Mouse (Mus musculus): ENCODE data around the gene Nlrp6. TPM values are rescaled to one million over a fixed set of nuclear protein-coding genes. Genes with fewer than 3 reads are reported as not detected.
A peak's percentile ranks its signal among the peaks of the same experiment; 100 is the strongest.
"Not testable (repeated sequence)": the region's sequence is repeated elsewhere in the genome, so short reads cannot be mapped to it uniquely, and the experiment has no call there.

Nlrp6 gene
- polyA plus RNA-seq, 1 experiment from 2014 or later, result 0.20 TPM

DNA sequence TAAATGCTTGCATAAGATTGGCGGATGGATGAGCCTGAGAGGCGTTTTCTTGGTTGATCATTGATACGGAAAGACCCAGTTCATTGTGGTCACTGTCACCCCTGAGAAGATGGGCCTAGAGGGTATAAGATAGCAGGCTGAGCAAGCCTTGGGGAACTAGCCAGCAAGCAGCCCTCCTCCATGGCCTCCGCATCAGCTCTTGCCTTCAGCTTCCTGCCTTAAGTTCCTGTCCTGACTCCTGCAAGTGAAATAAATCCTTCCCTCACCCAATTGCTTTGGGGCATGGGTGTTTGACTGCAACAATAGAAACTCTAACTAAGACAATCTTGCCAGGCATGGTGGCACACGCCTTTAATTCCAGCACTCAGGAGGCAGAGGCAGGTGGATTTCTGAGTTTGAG, 39.3 kb downstream of the Nlrp6 start:
- WGBS, result 76% methylated on average over 5 of the region's 5 CpGs
- H3K4me2 ChIP-seq, result no peak overlapping the region
- H3K4me1 ChIP-seq, result peaks cover 8% of the 10 kb centered on the region
- no peaks in the 10 kb centered on the region for H3K9me3 ChIP-seq
- no peak overlapping the region for H3K9ac ChIP-seq
- H3K27ac ChIP-seq (replicated peaks), result no peak overlapping the region
- ATAC-seq (ENCODE audit: extremely low read depth, insufficient number of reproducible peaks, low FRiP score, low TSS enrichment), result no peak
- H3K27me3 ChIP-seq (replicated peaks), result peaks cover 17% of the 10 kb centered on the region
- H3K4me3 ChIP-seq, result no peak overlapping the region
- no peaks in the 10 kb centered on the region for H3K36me3 ChIP-seq

GRCm38 (mm10) chr7:140961416-140961815, 40.7 kb downstream of the Nlrp6 start:
- WGBS, result 53% methylated on average over 2 of the region's 2 CpGs
- Histone ChIP-seq H3K36me3 (no peaks in the 10 kb centered on the region), H3K9ac (no peak overlapping the region), H3K9me3 (no peaks in the 10 kb centered on the region), H3K27me3 (replicated peaks) (peaks cover 20% of the 10 kb centered on the region), H3K4me3 (no peak overlapping the region), H3K4me1 (peaks cover 2% of the 10 kb centered on the region), H3K27ac (replicated peaks) (no peak overlapping the region), H3K4me2 (no peak overlapping the region)
- no peak for ATAC-seq (ENCODE audit: extremely low read depth, insufficient number of reproducible peaks, low FRiP score, low TSS enrichment)

- no peaks in the 10 kb centered on the region for H3K9me3 ChIP-seq
- no peak overlapping the region for H3K27ac ChIP-seq (replicated peaks)
- no peak overlapping the region for H3K9ac ChIP-seq
- H3K36me3 ChIP-seq, result no peaks in the 10 kb centered on the region
- H3K4me2 ChIP-seq, result no peak overlapping the region
- 68% methylated on average over 2 of the region's 2 CpGs for WGBS
- ATAC-seq (ENCODE audit: extremely low read depth, insufficient number of reproducible peaks, low FRiP score, low TSS enrichment), result no peak
- H3K4me1 ChIP-seq, result no peaks in the 10 kb centered on the region; the same call in 1 of the 2 replicates
- peaks cover 32% of the 10 kb centered on the region for H3K27me3 ChIP-seq (replicated peaks)
- no peak overlapping the region for H3K4me3 ChIP-seq
These were observed 42.0 kb downstream of the Nlrp6 start for GRCm38 (mm10) chr7:140962733-140963132.

DNA sequence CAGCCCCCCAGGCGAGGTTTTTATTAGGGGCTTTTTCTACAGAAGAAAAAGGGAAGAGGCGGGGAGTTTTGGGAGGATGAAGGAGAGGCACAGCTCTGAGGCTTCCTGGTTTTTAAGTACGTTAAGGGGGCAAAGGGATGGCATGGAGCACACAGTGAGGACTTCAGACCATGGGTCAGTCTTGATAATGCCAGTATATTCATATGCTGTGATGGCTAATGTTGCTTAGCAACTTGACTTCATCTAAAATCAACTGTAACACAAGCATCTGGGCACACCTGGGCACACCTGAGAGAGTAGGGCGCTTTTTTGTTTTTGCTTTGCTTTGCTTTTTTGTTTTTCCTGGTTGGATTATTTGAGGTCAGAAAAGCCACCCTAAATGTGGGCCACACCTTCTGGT, 46.2 kb downstream of the Nlrp6 start, which contains the start of gene Ifitm1:
Ifitm1 (plus strand) TSS at position 301 of the 400 bp plus-strand sequence.
- no peaks in the 10 kb centered on the region for H3K36me3 ChIP-seq
- peaks cover 13% of the 10 kb centered on the region for H3K4me1 ChIP-seq
- ATAC-seq (ENCODE audit: extremely low read depth, insufficient number of reproducible peaks, low FRiP score, low TSS enrichment), result no peak
- no peak within 1 kb of the TSS for H3K27ac ChIP-seq (replicated peaks)
- 72% methylated on average over 4 of the region's 4 CpGs for WGBS
- H3K4me3 ChIP-seq, result no peak within 1 kb of the TSS
- no peak within 1 kb of the TSS for H3K4me2 ChIP-seq
- no peaks in the 10 kb centered on the region for H3K9me3 ChIP-seq
- no peak within 1 kb of the TSS for H3K9ac ChIP-seq
- peaks cover 49% of the 10 kb centered on the region for H3K27me3 ChIP-seq (replicated peaks)

GRCm38 (mm10) chr7:140967862-140968591, 47.3 kb downstream of the Nlrp6 start:
- Histone ChIP-seq H3K27me3 (replicated peaks) (peaks cover 55% of the 10 kb centered on the region), H3K9me3 (no peaks in the 10 kb centered on the region), H3K9ac (no peak overlapping the region), H3K4me1 (peaks cover 13% of the 10 kb centered on the region), H3K36me3 (no peaks in the 10 kb centered on the region), H3K4me2 (no peak overlapping the region), H3K4me3 (no peak overlapping the region), H3K27ac (replicated peaks) (no peak overlapping the region)
- ATAC-seq (ENCODE audit: extremely low read depth, insufficient number of reproducible peaks, low FRiP score, low TSS enrichment), result no peak; the same call in 1 of the 2 replicates
- WGBS, result 12% methylated on average over 14 of the region's 14 CpGs

DNA sequence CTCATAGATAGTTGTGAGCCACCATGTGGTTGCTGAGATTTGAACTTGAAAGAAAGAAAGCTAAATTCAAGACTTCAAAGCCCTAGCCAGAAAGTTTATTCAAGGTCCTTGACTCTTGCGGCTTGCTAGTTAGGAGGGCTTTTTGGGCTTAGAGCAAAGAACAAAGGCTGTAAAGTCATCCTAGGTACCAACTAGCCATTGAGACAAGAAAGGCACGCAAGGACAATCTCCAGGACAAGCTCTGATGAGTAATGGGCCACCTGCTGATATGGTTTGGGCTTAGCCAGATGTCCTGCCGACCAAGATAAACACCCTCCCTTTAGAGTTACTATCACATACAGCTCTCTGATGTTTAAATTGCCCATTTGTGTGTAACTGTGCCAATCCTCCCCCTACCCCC, 48.0 kb downstream of the Nlrp6 start:
- Histone ChIP-seq H3K27me3 (replicated peaks) (peaks cover 62% of the 10 kb centered on the region), H3K4me1 (peaks cover 13% of the 10 kb centered on the region)
- 7% methylated on average over 3 of the region's 3 CpGs for WGBS
- not testable (repeated sequence) for ATAC-seq (ENCODE audit: extremely low read depth, insufficient number of reproducible peaks, low FRiP score, low TSS enrichment); H3K9me3 ChIP-seq; H3K9ac ChIP-seq; H3K27ac ChIP-seq (replicated peaks); H3K4me2 ChIP-seq; H3K36me3 ChIP-seq; H3K4me3 ChIP-seq

DNA sequence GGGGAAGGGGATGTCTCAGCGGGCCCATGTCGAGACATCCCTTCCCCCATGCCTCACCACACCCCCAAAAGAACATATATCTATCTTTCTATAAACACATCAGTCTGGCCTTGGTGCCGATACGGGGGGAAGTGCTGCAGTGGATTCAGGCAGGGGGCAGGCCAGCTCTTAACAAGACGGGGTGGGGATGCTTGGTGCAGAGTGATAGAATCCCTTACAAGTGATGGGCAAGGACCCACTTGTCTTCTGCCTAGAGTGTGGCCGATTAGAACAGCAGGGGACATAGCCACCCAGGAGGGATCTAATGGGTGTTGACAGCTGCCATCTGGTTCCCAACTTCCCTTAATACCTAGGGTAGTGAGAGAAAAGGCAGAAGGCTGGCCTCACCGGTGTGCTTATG, 50.2 kb downstream of the Nlrp6 start:
- Histone ChIP-seq H3K4me2 (no peak overlapping the region), H3K9me3 (no peaks in the 10 kb centered on the region), H3K27ac (replicated peaks) (peak overlapping the region; percentile 75; the same call in 1 of the 2 replicates), H3K27me3 (replicated peaks) (peaks cover 70% of the 10 kb centered on the region), H3K9ac (no peak overlapping the region), H3K4me1 (peaks cover 19% of the 10 kb centered on the region), H3K36me3 (no peaks in the 10 kb centered on the region), H3K4me3 (no peak overlapping the region)
- no peak for ATAC-seq (ENCODE audit: extremely low read depth, insufficient number of reproducible peaks, low FRiP score, low TSS enrichment)
- 12% methylated on average over 7 of the region's 7 CpGs for WGBS

- Histone ChIP-seq H3K9ac (no peak overlapping the region), H3K27me3 (replicated peaks) (peaks cover 70% of the 10 kb centered on the region), H3K4me1 (peaks cover 19% of the 10 kb centered on the region), H3K4me2 (no peak overlapping the region), H3K27ac (replicated peaks) (peak overlapping the region; percentile 75), H3K9me3 (no peaks in the 10 kb centered on the region), H3K4me3 (no peak overlapping the region), H3K36me3 (no peaks in the 10 kb centered on the region)
- WGBS, result 52% methylated on average over 8 of the region's 8 CpGs
- no peak for ATAC-seq (ENCODE audit: extremely low read depth, insufficient number of reproducible peaks, low FRiP score, low TSS enrichment)
These were observed 50.9 kb downstream of the Nlrp6 start for GRCm38 (mm10) chr7:140971479-140972171.

DNA sequence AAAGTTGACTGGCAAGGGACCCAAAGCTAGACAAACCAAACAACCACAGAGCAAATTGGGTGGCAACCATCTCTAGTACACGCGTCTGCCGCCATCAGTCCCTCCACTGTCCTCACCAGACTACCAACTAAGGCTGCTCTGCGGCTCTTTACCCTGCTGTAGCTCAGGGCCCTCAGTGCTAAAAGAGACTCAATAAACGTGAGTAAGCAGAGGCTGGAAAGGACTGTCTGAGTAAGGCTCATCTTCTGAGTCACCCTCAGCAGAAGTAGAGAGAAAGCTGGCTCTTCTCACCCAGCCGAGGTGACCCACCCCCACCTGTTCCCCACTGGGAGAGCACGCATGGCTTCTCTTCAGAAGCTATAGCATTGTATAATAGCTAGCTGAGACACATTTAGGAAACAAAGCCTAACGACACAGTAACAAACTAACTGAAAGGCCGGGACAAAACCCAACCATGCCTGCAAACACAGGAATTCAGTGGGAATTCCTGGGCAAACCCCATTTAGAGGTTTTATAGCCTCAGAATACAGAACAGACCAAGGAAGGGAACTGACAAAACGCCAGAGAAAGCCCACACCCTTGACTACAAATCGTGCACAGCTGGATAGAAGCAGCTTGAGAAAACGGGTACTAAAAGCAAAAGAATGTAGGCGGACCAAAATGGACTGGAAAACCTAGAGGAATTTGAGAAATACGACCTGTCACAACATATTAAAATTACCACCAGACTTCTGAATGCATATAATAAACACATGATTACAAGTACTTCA, 52.9 kb downstream of the Nlrp6 start:
- no peak for ATAC-seq (ENCODE audit: extremely low read depth, insufficient number of reproducible peaks, low FRiP score, low TSS enrichment)
- 46% methylated on average over 14 of the region's 14 CpGs for WGBS
- Histone ChIP-seq H3K36me3 (no peaks in the 10 kb centered on the region), H3K4me1 (peaks cover 19% of the 10 kb centered on the region), H3K4me2 (no peak overlapping the region), H3K4me3 (no peak overlapping the region), H3K27ac (replicated peaks) (no peak overlapping the region), H3K27me3 (replicated peaks) (peaks cover 51% of the 10 kb centered on the region), H3K9ac (no peak overlapping the region), H3K9me3 (no peaks in the 10 kb centered on the region)

GRCm38 (mm10) chr7:140974940-140975339, 54.2 kb downstream of the Nlrp6 start:
- Histone ChIP-seq H3K27ac (replicated peaks) (no peak overlapping the region), H3K9me3 (no peaks in the 10 kb centered on the region), H3K4me1 (peaks cover 17% of the 10 kb centered on the region), H3K4me2 (peak overlapping the region; percentile 7; the same call in 1 of the 2 replicates), H3K9ac (no peak overlapping the region), H3K4me3 (no peak overlapping the region), H3K36me3 (no peaks in the 10 kb centered on the region), H3K27me3 (replicated peaks) (peaks cover 37% of the 10 kb centered on the region)
- no peak for ATAC-seq (ENCODE audit: extremely low read depth, insufficient number of reproducible peaks, low FRiP score, low TSS enrichment)
- 11% methylated on average over 9 of the region's 9 CpGs for WGBS

DNA sequence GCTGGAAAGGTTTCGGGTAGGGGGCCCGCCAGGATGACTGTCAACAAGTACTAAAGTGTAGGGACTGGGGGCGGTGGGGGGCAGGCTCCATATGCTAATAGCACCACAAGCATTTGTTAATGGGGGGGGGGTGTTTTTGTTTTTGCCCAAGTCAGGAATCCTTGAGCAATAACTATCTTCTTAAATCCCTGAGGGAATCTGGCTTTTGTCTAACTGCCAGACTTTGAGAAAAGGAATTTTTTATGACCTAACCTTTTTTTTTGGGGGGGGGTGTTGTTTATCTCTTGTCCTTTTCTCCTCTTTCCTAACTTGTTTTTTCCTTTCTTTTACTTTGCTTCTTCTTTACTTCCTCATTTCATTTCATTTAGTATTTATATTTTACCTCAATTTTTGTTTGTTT, 54.8 kb downstream of the Nlrp6 start:
- H3K36me3 ChIP-seq, result no peaks in the 10 kb centered on the region
- no peak overlapping the region for H3K4me3 ChIP-seq
- ATAC-seq (ENCODE audit: extremely low read depth, insufficient number of reproducible peaks, low FRiP score, low TSS enrichment), result no peak
- H3K9me3 ChIP-seq, result no peaks in the 10 kb centered on the region
- H3K4me2 ChIP-seq, result peak overlapping the region; percentile 7; the same call in 1 of the 2 replicates
- peaks cover 17% of the 10 kb centered on the region for H3K4me1 ChIP-seq
- WGBS, result 34% methylated on average over 3 of the region's 3 CpGs
- H3K27me3 ChIP-seq (replicated peaks), result peaks cover 32% of the 10 kb centered on the region
- no peak overlapping the region for H3K9ac ChIP-seq
- H3K27ac ChIP-seq (replicated peaks), result no peak overlapping the region

All from heart, embryonic 13.5 days (tissue).